Mouse (Mus musculus): ENCODE measurements around the gene Armcx3. TPM values are rescaled to one million over a fixed set of nuclear protein-coding genes. Genes with fewer than 3 reads are reported as not detected.
A peak's percentile ranks its signal among the peaks of the same experiment; 100 is the strongest.
"Not testable (repeated sequence)": the region's sequence is repeated elsewhere in the genome, so short reads cannot be mapped to it uniquely, and the experiment has no call there.

The Armcx3 gene
- 53.2 and 56.2 TPM in 2 replicates for polyA plus RNA-seq (2016; fragmentation: Nextera tagmentation; extraction: Ambion mirVana)

GRCm38 (mm10) chrX:134756434-134757292, at the start of gene Armcx3:
TSS of gene Armcx3 (plus strand) at chrX:134756595.
- Histone ChIP-seq H3K27ac (replicated peaks) (peak within 1 kb of the TSS; percentile 80), H3K36me3 (no peaks in the 10 kb centered on the region), H3K4me1 (peaks cover 14% of the 10 kb centered on the region), H3K9me3 (replicated peaks) (no peaks in the 10 kb centered on the region), H3K4me3 (peak within 1 kb of the TSS; percentile 57), H3K27me3 (ENCODE audit: low read depth, poor library complexity, severe bottlenecking) (peaks cover 68% of the 10 kb centered on the region)
- 24% methylated on average over 46 of the region's 46 CpGs for WGBS
- peak; percentile 67 for DNase-seq (ENCODE audit: low spot score)

DNA sequence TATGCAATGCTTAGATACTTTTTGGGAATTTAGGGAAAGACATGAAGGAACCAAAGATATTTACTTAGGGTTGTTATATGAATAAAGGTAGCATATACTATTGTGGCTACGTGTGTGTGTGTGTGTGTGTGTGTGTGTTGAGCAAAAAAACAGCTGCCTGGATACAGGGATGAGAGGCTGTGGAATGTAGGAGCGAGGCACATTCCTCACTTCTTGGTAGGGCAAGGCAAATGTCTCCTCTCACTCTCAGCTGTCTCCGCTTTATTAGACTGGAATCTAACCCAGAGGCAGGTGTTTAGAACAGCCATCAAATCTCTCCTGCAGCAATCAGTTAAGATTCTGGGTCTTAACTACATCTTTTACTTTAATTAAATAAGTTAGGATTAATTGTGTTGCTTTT, 39.5 kb upstream of the Armcx3 start:
- Histone ChIP-seq H3K4me3 (peak overlapping the region; percentile 60; the same call in 1 of the 2 replicates), H3K36me3 (peaks cover 15% of the 10 kb centered on the region), H3K27me3 (ENCODE audit: low read depth, poor library complexity, severe bottlenecking) (peaks cover 59% of the 10 kb centered on the region), H3K27ac (replicated peaks) (peak overlapping the region; percentile 91), H3K4me1 (peaks cover 11% of the 10 kb centered on the region), H3K9me3 (replicated peaks) (no peaks in the 10 kb centered on the region)
- peak; percentile 35 for DNase-seq (ENCODE audit: low spot score)
- 31% methylated on average over 3 of the region's 3 CpGs for WGBS

- Histone ChIP-seq H3K4me1 (peaks cover 11% of the 10 kb centered on the region), H3K27ac (replicated peaks) (peak within 1 kb of the TSS; percentile 91), H3K27me3 (ENCODE audit: low read depth, poor library complexity, severe bottlenecking) (peaks cover 67% of the 10 kb centered on the region), H3K36me3 (peaks cover 15% of the 10 kb centered on the region), H3K9me3 (replicated peaks) (no peaks in the 10 kb centered on the region), H3K4me3 (peak within 1 kb of the TSS; percentile 60)
- peak; percentile 80 for DNase-seq (ENCODE audit: low spot score)
- WGBS: 11% methylated on average over 16 of the region's 16 CpGs
Measured at GRCm38 (mm10) chrX:134717752-134718308, 38.6 kb upstream of the Armcx3 start, which contains the start of gene Armcx1. TSS of gene Armcx1 (plus strand) at chrX:134717963.

- Histone ChIP-seq H3K27me3 (ENCODE audit: low read depth, poor library complexity, severe bottlenecking) (peaks cover 69% of the 10 kb centered on the region), H3K4me3 (peak overlapping the region; percentile 60)
Measured at GRCm38 (mm10) chrX:134718524-134718923, 37.9 kb upstream of the Armcx3 start.

DNA sequence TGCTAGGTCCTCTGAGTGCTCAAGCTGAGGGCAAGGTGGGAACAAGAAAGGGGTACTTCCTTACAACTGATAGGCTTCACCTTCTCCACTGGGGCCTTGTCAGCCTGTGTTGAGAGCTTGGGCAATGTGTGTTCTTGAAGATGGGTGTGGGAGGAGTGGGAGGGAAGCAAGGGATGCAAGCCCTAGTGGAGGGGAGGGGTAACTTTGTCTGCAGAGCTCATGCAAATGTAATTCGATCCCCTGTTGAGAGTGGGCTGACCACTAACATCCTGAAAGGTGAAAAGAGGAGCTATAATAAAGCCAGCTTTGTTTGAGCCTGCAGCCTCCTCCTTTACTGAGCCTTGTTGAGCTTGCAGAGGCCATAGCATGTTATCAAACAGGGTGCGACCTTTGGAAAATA, 32.6 kb upstream of the Armcx3 start:
- H3K27ac ChIP-seq (replicated peaks); DNase-seq (ENCODE audit: low spot score); H3K4me1 ChIP-seq; H3K9me3 ChIP-seq (replicated peaks); H3K4me3 ChIP-seq: not testable (repeated sequence)
- H3K36me3 ChIP-seq: peaks cover 15% of the 10 kb centered on the region
- peaks cover 73% of the 10 kb centered on the region for H3K27me3 ChIP-seq (ENCODE audit: low read depth, poor library complexity, severe bottlenecking)
- 32% methylated on average over 2 of the region's 2 CpGs for WGBS

More at GRCm38 (mm10) chrX:134718524-134718923, 37.9 kb upstream of the Armcx3 start:
- Histone ChIP-seq H3K27ac (replicated peaks) (peak overlapping the region; percentile 91), H3K36me3 (peaks cover 15% of the 10 kb centered on the region), H3K4me1 (peaks cover 12% of the 10 kb centered on the region), H3K9me3 (replicated peaks) (no peaks in the 10 kb centered on the region)
- WGBS: 16% methylated on average over 14 of the region's 14 CpGs
- peak; percentile 67 for DNase-seq (ENCODE audit: low spot score)

- H3K4me1 ChIP-seq: no peaks in the 10 kb centered on the region
- peaks cover 89% of the 10 kb centered on the region for H3K27me3 ChIP-seq (ENCODE audit: low read depth, poor library complexity, severe bottlenecking)
- WGBS: 42% methylated on average over 4 of the region's 4 CpGs
- H3K36me3 ChIP-seq: no peaks in the 10 kb centered on the region
- DNase-seq (ENCODE audit: low spot score): no peak
- no peaks in the 10 kb centered on the region for H3K9me3 ChIP-seq (replicated peaks)
- H3K4me3 ChIP-seq: no peak overlapping the region
- H3K27ac ChIP-seq (replicated peaks): no peak overlapping the region
Measured at GRCm38 (mm10) chrX:134729778-134730177, 26.6 kb upstream of the Armcx3 start.

DNA sequence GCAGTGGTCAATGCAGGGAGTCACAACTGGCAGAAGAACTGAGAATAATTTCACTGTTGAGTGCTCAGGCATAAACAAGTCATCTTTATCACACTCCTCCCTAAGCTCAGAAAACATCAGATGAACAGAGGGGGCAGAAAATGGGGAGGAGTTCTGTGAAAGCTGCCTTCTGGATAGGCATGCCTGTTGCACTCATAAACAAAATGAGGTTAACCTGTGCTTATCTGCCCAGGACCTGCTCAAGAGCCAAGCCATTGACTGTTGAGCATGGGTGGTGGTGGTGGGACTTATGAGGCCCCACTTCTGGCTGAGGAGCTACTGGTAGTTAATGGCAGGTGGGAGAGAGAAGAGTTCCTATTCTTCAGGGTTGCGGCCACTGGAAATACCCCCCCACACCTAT, 18.6 kb upstream of the Armcx3 start:
- WGBS: 100% methylated on average over 1 of the region's 1 CpGs
- no peaks in the 10 kb centered on the region for H3K9me3 ChIP-seq (replicated peaks)
- DNase-seq (ENCODE audit: low spot score): no peak
- H3K27me3 ChIP-seq (ENCODE audit: low read depth, poor library complexity, severe bottlenecking): peaks cover 77% of the 10 kb centered on the region
- H3K27ac ChIP-seq (replicated peaks): no peak overlapping the region
- H3K4me1 ChIP-seq: no peaks in the 10 kb centered on the region
- no peak overlapping the region for H3K4me3 ChIP-seq
- no peaks in the 10 kb centered on the region for H3K36me3 ChIP-seq

DNA sequence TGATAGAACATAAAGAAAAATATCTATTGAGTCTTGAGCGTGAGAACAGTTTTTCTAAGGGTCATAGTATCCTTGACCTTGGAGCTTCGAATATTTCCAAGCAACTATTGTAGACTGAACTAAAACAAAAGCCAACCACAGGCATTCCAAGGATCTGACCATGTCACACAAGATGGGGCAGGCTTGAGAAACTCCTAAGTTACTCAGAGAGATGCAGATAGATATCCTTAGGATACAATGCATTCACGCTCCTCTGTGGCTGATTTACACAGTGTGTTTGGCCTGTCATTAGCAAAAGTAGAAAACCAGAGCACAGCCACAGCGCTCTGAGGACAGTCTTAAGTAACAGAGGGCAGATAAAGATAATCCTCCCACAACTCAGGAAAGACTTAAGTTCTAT, 17.2 kb upstream of the Armcx3 start:
- WGBS: 68% methylated on average over 4 of the region's 4 CpGs
- no peaks in the 10 kb centered on the region for H3K36me3 ChIP-seq
- no peaks in the 10 kb centered on the region for H3K4me1 ChIP-seq
- H3K27ac ChIP-seq (replicated peaks): no peak overlapping the region
- DNase-seq (ENCODE audit: low spot score): no peak
- no peaks in the 10 kb centered on the region for H3K9me3 ChIP-seq (replicated peaks)
- peaks cover 75% of the 10 kb centered on the region for H3K27me3 ChIP-seq (ENCODE audit: low read depth, poor library complexity, severe bottlenecking)
- H3K4me3 ChIP-seq: no peak overlapping the region

- no peak for DNase-seq (ENCODE audit: low spot score)
- Histone ChIP-seq H3K27me3 (ENCODE audit: low read depth, poor library complexity, severe bottlenecking) (peaks cover 85% of the 10 kb centered on the region), H3K4me3 (no peak overlapping the region), H3K27ac (replicated peaks) (no peak overlapping the region), H3K9me3 (replicated peaks) (no peaks in the 10 kb centered on the region), H3K4me1 (no peaks in the 10 kb centered on the region), H3K36me3 (no peaks in the 10 kb centered on the region)
- WGBS: 77% methylated on average over 5 of the region's 5 CpGs
Measured at GRCm38 (mm10) chrX:134741862-134742261, 14.5 kb upstream of the Armcx3 start.

GRCm38 (mm10) chrX:134746459-134746858, 9.9 kb upstream of the Armcx3 start:
- Histone ChIP-seq H3K4me3 (no peak overlapping the region), H3K27me3 (ENCODE audit: low read depth, poor library complexity, severe bottlenecking) (peaks cover 85% of the 10 kb centered on the region), H3K27ac (replicated peaks) (no peak overlapping the region), H3K9me3 (replicated peaks) (no peaks in the 10 kb centered on the region), H3K36me3 (no peaks in the 10 kb centered on the region), H3K4me1 (peaks cover 7% of the 10 kb centered on the region; the same call in 1 of the 2 replicates)
- peak; percentile 34 for DNase-seq (ENCODE audit: low spot score)
- 35% methylated on average over 5 of the region's 5 CpGs for WGBS

DNA sequence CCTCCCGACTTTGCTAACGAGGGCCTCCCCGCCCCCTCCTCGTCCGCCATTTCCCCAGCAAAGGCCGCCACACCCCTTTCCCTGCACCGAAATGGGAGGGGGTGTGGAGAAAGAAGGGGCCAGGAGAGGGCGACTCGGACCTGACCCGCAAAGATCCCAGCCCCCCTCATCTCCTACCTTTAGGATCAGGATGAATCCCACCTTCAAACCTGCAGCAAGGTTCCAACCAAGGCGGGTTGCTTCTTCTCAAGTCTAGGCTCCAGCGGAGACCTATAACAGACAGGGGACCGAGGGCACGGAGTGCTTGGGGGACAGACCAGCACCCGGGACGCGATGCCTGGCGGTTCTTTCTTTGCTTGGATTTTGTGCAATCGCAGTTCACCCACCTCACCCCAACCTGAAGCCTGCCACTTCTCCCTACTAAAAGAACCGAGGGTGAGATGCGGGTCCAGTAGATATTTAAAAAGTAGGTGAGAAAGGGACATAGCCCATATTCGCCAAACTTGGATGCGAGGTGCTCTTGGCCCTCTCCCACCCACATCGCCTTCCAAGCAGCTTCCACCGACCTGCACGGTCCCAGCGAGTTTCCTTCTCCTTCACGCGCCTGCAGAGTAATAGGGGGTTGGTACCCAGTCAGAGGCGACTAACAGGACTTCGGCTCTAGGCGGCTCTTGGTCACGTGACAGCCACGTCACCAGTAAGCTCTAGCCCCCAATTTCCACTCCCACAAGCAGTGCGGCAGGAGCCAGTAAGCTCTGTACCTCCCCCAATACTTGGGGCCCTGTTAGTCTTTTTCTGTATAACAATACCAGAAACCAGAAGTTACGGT, 5.4 kb upstream of the Armcx3 start, which contains the start of gene Armcx6:
Armcx6 (minus strand) TSS at position 654 of the 829 bp plus-strand sequence.
- no peaks in the 10 kb centered on the region for H3K9me3 ChIP-seq (replicated peaks)
- peaks cover 13% of the 10 kb centered on the region for H3K4me1 ChIP-seq
- peak; percentile 64 for DNase-seq (ENCODE audit: low spot score)
- no peaks in the 10 kb centered on the region for H3K36me3 ChIP-seq
- H3K4me3 ChIP-seq: peak within 1 kb of the TSS; percentile 60
- peak within 1 kb of the TSS; percentile 80 for H3K27ac ChIP-seq (replicated peaks)
- WGBS: 16% methylated on average over 36 of the region's 36 CpGs
- peaks cover 88% of the 10 kb centered on the region for H3K27me3 ChIP-seq (ENCODE audit: low read depth, poor library complexity, severe bottlenecking)

- WGBS: 55% methylated on average over 2 of the region's 2 CpGs
- DNase-seq (ENCODE audit: low spot score): no peak
- Histone ChIP-seq H3K27me3 (ENCODE audit: low read depth, poor library complexity, severe bottlenecking) (peaks cover 88% of the 10 kb centered on the region), H3K4me3 (no peak overlapping the region), H3K27ac (replicated peaks) (no peak overlapping the region), H3K9me3 (replicated peaks) (no peaks in the 10 kb centered on the region), H3K4me1 (peaks cover 13% of the 10 kb centered on the region), H3K36me3 (no peaks in the 10 kb centered on the region)
Measured at GRCm38 (mm10) chrX:134751910-134752309, 4.5 kb upstream of the Armcx3 start.
